Mouse (Mus musculus) ovary, adult 18-20 months (tissue): Measurements from ENCODE around the gene Dsn1.

Source experiments
- DNase-seq: peaks from one replicate; pipeline ENCODE4 v3.0.0; 2022; ENCODE audit warnings: low spot score, mixed read lengths

Dsn1 gene

DNA sequence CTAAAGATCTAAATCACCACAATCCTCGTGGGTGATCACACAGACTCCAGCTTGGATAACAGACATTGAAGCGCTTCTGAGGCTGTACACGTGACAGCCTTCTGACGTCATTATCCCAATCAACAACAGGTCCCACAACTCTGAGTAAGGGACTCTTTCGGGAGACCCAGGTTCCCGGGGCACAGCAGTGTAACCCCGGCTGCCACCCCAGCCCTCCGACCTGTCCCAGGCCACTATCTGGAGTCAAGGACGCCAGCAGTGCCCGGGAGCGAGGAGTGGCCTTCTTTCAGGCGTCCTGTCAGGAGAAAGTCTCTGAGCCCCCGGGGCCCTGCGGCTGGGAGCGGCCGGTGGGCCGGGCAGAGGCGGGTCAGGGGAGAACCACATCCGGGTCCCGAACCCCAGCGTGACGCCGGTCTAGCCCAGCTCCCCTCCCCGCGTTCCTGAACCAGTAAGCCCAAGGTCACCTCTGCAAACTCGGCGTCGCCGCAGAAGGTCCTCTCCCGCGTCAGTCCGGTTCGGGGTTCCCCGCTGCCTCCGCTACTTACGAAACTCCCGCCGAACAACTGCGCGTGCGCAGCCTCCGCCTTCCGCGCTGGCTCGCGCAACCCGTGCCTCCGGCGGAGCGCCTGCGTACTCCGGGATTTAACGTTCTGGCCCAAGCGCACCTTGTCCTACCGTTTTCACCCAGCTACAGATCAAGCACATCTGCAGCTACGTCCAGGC is at the start of gene Dsn1:
Gene Dsn1, minus strand, starts transcription at position 644 of the 723 bp plus-strand sequence.
- peak; percentile 78 for DNase-seq

DNA sequence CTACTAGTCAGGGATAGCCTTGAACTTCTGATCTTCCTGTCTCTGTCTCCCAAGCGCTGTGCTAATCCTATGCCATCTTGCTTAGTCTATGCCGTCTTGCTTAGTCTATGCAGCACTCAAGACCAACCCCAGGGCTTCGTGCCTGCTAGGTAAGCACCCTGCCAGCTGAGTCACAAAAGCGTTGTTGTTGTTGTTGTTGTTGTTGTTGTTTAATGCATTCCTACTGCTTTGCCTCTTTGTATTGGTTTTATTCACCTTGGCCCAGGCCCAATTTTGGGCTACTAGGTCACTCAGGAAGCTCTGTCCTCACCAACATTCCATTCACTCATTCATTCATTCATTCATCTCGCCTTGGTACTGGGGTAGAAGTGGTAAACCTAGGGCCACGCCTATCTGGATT is 48.8 kb upstream of the Dsn1 start:
- no peak for DNase-seq

DNA sequence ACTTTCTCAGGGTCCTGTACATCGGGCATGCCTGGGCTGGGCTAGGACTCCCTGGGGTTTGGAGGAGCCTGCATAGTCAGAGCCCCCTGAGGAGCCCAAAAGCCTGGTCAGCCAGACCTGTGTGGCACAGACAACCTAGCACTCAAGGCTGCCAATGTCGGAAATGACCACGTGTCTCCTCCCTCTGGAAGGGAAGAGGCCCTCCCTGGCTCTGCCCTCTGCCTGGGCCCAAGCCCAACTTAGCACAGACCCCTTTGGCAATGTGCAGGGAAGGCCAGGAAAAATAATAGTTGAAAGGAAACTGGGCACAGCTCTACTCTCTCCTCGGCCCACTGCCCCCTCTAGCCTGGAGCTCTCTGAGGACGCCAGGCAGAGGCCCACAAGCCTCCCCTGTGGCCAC is 47.9 kb upstream of the Dsn1 start:
- DNase-seq: no peak

DNA sequence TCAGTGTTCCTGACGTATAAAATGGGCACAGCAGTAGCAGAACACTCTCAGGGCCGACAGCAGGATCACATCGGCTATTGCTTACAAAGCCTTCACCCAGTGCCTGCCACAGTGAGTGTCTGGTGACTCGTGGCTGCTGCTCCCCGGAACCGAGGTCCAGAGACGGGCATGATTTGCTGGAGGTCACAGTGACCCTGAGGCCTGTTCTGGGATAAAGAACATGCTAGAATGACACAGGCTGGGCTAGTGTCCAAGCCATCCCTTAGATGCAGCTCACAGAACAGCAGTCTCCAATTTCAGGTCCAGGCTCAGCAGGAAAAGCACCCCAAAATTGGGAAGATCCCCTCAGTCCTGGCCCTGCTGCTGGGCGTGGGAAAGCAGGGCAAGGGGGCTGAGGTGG is 47.3 kb upstream of the Dsn1 start:
- DNase-seq: peak; percentile 76

DNA sequence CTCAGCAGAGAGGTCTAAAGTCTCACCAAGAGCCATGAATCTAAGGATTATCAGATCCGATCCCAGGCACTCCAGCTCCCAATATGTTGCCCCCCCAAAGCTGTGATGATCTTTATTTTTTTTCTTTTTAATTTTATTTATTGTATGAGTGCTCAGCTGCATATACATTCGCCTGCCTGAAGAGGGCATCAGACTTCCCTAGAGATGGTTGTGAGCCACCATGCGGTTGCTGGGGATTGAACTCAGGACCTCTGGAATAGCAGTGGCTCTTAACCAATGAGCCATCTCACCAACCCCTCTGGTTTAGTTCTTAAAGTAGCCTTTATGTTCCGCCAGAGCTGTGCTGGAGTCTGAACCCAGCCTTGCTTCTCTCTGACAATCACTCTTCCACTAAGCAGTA is 46.8 kb upstream of the Dsn1 start:
- no peak for DNase-seq

DNA sequence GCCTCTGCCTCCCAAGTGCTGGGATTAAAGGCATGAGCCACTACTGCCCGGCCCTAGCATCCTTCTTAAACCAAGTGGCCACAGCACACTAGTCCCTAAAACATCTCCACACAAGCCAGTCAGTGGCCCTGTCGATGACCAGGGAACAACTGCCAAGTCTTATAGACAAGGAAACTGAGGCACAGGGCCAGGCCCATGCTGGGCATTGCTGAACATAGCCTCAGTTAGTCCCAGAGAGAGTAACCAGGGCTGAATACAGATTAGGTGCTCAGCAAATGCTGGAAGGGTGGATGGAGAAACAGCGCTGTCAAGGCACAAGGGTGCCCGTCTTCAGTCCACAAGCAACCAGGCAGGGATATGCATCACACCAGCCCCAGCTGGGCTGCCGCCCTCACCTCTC is 46.2 kb upstream of the Dsn1 start:
- DNase-seq: no peak

DNA sequence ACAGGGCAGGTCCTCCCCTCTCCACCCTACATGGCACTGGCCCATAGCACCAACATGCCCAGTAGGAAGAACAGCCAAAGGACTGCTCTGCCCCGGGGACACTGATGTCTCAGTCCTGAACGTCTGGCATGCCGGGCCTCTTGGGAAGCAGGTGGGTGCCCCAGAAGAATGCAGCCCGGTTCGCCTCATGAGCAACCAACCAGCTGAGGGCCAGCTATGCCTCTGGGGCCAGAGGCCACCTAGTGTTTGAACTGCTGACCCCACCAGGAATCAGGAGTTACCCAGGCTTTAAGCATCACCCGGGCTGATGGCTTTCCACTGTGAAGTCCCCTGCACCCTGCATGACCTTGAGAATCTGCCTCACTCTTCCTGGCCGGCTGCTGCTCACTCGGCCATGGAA is 45.5 kb upstream of the Dsn1 start:
- DNase-seq: no peak

DNA sequence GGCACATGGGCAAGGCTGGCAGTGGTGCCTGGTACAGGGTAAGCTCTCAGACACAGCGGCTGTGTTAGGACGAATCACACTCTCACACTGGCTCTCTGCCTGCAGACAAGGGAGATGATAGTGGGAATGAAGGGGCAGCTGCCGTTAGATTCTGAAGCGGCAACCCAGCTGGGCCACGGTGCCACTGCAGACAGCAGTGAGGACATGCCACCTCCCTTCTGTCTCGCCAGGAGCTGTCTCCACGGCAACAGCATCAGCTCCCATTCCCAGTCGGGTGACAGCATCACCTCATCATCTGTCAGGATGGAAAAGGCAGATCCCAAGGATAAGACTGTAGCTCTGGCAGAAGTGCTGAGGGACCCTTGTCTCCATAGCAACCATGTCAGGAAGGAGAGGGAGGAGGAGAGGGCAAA is 42.9 kb upstream of the Dsn1 start:
- no peak for DNase-seq

DNA sequence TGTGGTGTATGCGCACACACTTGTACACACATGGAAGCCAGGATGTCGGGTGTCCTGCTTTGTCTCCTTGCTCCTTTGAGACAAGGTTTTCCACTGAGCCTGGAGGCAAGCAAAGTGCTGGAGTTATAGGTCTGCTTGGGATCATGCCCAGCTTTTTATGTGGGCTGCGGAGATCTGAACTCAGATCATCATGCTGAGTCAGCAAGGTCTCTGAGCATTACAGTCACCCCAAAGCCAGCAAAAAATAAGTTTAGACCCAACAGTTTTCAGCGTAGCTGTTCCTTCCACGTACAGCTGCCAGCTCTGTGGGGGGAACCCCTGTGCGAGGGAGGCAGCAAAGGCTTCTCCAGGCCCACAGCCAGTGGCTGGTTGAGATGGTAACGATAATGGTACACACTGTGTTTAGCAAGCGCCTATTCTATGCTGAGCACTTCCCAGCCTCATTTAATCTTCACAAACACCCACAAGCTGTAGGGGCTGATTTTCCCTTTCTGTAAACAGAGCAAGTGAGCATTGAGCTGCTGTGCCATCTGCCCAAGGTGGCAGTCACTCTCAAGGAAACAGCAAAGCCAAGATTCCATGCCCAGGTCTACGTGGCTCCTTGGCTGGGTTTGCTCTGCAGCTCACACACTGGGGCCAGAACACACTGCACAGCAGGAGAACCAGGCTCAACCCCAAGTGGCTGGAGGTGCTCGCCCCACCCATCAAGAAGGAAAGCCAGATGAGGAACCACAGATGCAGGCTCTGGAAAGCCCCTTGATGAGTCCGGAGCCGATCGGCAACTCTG is 41.6 kb upstream of the Dsn1 start:
- no peak for DNase-seq

DNA sequence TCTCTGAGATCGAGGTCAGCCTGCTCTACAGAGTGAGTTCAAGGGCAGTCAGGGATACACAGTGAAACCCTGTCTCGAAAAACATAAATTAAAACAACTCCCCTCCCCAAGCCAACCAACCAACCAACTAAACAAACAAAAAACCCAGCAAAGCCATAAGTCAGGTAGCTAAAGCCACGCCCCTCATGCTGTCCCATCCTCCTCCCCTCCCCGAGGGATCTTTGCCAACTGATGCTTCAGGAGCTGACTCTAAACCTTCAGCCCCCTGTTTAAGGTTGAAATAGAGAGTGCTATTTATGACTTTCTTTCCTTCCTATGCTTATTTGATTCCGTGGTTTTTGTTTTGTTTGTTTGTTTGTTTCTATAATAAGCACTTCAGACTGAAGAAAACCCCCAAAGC is 40.0 kb upstream of the Dsn1 start:
- DNase-seq: no peak

DNA sequence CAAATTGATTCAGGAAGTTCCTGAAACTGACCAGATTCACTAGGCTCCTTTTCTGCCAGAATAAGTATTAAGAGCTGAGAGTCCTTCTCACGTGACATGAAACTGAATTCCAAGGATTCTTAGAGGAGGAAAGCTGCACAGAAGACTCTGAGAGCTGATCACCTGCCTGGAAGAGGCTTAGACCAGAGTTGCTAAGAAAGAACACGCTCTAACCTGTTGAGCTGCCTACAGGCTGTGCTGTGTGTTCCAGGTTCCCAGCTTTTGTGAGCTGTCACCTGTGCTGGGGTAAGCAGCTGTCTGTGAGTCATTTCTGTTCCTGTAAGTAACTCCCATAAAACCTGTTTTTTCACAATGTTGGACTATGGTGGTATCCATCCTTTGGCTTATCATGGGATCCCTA is 39.0 kb upstream of the Dsn1 start:
- DNase-seq: no peak

DNA sequence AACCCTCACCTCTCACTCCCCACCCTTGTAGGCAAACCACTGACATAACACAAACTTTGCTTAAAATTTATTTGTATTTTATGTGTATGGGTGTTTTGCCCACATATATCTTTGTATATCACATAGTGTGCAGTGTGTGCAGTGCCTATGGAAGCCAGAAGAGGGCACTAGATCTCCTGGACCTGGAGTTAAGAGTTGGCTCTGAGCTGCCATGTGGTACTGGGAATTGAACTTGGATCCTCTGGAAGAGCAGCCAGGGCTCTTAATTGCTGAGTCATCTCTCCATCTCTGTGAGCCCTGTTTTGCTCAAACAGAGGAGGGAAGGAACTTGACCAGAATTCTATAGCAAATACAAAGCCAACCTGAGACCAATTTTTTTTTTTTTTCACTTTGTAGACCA is 37.0 kb upstream of the Dsn1 start:
- no peak for DNase-seq

DNA sequence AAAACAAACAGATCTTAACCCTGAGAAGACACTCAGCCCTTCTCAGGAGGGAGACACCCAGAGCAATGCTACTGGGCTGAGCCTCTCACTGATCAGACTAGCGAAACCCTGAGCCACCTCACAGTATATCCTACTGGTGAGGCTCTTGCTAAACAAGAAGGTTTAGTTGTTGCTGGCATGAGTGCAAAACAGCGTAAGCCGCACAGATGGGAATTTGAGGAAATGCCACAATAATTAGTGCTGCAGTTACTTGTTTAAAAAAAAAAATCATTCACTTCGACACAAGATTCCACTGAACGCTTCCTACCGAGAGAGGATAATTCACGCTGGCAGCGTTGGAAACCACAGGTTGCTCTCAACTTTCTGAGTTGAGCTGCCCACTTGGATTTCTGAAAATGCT is 36.6 kb upstream of the Dsn1 start:
- DNase-seq: no peak

DNA sequence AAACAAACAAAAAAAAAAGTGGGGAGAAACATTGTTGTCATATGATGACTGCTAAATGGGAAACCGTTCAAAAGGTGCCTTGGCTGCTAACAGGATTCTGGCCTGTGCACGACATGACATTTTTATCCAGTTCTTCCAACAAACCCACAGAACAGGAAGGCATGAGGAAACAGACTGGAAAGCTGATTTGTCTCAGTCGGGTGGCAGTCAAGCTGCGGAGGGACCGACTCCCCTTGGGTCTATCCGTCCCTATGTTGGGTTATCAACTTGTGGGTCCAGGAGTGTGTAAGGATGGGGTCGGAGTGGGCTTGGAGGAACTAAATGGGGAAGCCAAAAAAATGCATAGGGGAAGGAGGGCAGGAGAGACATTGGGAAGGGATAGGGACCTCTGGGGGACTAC is 34.5 kb upstream of the Dsn1 start:
- DNase-seq: no peak

DNA sequence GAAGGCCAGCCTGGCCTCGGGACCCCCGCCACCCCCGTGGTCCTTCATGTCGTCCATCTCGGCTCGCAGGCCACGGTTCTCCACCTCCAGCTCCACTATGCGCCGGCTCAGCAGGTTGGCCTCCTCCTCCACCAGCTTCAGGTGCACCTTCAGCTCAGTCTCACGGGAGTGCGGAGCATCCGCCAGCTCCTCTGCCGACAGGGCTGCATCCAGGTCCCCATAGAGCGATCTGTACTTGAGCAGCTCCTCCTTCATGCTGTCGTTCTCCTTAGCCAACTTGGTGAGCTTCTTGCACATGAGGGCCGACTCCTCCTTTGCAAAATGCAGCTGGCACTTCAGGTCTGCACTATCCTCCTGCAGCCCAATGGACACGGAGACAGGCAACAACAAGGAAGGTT is 33.7 kb upstream of the Dsn1 start:
- no peak for DNase-seq

DNA sequence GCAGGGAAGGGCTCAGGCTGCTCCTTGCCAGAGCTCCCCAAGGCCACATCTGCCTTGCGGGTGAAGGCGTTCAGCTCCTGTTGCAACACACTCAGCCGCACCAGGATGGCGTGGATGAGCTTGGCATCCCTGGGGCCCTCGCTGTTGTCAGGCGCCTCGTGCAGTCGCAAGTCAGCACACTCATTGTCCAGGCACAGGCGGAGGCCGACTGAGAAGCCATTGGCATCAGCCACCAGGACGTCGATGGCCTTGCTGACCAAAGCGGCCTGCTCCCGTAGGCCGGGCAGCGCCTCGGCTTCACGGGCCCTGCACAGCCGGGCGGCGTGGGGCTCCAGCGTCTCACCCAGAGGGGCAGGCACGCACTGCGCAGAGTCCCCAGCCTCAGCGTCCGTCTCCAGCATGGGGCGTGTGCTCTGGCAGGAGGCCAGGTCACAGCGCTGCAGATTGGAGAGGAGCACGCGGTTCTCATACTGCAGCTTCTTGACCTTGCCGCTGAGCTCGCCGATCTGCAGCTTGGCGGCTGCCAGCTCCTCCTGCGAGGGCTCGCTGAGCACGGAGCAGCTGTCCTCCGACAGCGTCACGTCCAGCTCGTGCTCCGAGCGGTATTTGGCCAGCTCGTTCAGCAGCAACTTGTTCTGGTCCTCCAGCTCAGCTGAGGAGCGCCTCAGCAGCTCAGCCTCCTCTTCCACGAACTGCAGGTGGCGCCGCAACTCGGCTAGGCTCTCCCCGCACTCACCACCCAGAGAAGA is 33.1 kb upstream of the Dsn1 start:
- DNase-seq: peak; percentile 62

DNA sequence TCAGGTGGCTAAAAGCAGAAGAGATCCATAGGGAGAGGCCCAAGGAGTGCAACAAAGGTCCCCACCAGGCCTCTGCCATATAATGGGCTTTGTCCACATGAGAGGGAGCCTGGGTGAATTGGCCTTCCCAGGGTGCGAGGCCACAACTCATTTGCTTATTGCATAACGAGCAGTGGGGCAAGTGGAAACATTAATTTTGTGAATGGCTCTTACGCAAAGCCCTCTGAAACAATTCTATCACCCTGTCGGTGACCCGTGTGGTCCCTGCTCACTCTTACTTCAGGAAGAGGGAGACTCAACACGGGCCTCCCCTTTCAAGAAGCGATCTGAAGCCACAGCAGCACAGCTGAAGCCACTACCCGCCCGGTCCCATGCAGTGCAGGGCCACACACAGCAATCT is 30.3 kb upstream of the Dsn1 start:
- no peak for DNase-seq

DNA sequence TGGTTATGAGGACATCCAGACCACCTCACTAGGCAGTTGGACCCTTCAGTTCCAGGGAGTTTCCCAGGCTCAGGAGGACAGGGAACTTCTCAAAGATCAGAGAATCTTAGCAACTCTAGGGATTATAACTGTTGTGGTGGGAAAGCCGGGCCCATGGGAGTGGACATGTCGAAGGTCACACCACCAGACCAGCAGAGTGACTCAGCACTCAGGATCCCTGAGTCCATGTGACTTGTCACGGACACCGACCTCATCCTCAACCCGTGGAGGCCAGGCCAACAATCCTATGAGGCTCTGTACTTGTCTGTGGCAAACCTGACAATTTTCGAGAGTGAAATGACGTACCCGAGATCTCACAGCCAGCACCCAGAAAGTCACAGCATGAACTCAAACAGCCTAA is 29.4 kb upstream of the Dsn1 start:
- DNase-seq: no peak

DNA sequence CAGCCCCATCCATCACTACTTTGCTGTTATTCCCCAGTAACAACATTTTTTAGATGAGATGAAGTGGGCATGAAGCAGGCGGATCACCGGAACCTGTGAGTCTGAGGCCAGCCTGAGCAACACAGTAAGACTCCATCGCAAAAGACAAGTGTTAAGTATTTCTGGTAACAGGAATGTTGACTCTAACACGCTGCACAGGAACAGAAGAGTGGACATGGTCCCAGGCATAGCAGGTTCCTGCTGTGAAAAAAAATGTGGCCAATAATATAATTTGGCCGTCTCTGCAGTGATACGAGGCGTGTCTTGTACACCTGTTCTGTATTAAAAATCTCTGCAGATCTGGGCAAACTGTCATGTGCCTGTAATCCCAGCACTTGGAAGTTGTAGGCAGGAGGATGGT is 28.4 kb upstream of the Dsn1 start:
- DNase-seq: no peak

DNA sequence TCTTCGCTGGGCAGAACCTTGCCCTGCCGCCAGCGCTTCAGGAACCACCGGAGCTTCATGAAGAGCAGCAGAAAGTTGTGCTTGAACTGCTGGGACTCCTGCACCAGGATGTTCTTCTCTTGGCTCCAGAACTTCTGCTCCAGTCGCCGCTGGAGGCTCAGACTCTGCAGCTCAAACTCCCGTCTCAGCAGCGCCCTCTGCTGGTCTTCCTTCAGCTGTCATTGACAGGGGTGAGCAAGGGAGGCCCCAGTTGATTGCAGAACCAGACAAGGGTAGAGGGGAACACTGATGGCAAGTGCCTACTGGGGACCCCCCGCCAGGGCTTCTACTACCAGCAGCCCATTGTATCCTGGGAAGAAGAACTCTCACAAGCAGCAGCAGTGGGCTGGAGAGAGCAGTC is 23.9 kb upstream of the Dsn1 start:
- no peak for DNase-seq

DNA sequence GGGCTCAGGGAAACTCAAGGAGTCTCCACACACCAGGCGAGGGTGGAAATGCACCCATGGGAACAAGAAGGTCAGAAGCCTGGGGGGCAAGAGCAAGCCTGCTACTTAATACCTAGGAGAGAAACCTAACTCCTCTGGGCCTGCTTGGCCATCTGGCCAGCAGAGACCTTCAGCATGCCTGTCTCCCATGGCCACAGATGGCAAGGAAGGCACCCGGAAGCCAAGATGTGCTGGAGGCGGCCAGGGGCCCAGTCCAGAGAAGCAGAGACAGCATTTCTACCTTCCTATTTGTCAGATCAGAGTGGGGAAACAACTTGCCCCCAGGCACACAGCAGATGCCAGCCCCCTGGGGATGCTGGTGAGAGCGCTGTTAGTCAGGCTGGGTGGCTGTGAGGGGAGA is 21.3 kb upstream of the Dsn1 start:
- DNase-seq: no peak

DNA sequence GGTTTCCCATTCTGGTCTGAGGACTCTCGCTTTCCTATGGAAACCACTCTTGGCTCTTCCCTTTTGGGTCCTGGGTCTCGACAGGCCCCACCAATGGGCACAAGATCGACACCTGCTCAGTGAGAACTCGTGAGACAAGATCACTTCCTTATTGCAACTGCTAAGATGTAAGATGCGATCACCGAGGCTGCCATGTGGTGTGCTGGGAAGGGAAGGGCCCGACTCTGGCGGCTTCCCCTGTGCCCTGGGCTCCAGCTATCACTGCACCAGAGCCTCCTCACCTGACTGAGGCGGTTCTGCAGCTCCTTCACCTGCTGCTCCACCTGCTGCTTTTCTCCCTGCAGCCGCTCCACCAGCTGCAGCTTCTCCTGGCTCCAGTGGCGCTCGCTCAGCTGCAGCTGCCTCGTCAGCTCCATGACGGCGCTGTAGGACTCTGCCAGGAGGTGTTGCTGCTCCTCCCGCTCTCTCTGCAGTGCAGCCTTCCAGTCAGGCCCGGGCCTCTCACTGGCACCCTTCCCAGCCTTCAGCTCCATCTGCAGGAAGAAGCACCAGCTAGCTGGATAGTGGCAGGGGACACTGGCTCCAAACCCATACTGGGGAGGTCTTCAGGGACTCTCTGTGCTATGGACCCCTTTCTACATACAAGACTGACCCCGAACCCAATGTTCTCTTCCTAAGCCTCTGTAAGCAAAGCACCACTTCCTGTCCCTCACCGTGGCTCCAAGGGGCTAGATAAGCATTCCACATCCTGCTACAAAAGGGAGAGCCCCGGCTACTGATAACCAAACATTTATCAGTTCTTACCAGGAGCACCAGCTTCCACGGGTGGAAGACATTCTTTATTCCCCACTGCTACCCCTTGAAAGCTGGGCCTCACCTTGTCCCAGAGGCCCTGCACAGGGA is 20.4 kb upstream of the Dsn1 start:
- no peak for DNase-seq
